Mouse (Mus musculus) heart, postnatal 0 days (tissue): ENCODE measurements around the gene P3h4.
A peak's percentile ranks its signal among the peaks of the same experiment; 100 is the strongest.

Experiments
- CTCF ChIP-seq: IDR thresholded peaks from 2 replicates; pipeline ENCODE4 v1.5.1; 2016; ENCODE audit warnings: antibody characterized with exemption, control low read depth, low read depth
- EP300 ChIP-seq: IDR thresholded peaks from 2 replicates; pipeline ENCODE4 v1.6.1; 2016; ENCODE audit warnings: antibody characterized with exemption, low read depth

GRCm38 (mm10) chr11:100395200-100395599 lies 19.4 kb downstream of the P3h4 start:
- TF ChIP-seq EP300 (peak; percentile 41; the same call in 1 of the 2 replicates), CTCF (no peak)
